Mouse (Mus musculus) central nervous system, embryonic 11.5 days (tissue): Measurements from ENCODE around the gene Kpnb1. TPM values are rescaled to one million over a fixed set of nuclear protein-coding genes. Genes with fewer than 3 reads are reported as not detected.

Source experiments
- polyA plus RNA-seq: library from polyadenylated mRNA; depleted of rRNA; stranded (reverse); fragments of >200 nt; gene quantifications from 2 replicates; pipeline ENCODE4 v1.2.3, GENCODE M21; 2012; rRNA removed

Kpnb1 gene
- 237 and 490 TPM in 2 replicates for polyA plus RNA-seq

DNA sequence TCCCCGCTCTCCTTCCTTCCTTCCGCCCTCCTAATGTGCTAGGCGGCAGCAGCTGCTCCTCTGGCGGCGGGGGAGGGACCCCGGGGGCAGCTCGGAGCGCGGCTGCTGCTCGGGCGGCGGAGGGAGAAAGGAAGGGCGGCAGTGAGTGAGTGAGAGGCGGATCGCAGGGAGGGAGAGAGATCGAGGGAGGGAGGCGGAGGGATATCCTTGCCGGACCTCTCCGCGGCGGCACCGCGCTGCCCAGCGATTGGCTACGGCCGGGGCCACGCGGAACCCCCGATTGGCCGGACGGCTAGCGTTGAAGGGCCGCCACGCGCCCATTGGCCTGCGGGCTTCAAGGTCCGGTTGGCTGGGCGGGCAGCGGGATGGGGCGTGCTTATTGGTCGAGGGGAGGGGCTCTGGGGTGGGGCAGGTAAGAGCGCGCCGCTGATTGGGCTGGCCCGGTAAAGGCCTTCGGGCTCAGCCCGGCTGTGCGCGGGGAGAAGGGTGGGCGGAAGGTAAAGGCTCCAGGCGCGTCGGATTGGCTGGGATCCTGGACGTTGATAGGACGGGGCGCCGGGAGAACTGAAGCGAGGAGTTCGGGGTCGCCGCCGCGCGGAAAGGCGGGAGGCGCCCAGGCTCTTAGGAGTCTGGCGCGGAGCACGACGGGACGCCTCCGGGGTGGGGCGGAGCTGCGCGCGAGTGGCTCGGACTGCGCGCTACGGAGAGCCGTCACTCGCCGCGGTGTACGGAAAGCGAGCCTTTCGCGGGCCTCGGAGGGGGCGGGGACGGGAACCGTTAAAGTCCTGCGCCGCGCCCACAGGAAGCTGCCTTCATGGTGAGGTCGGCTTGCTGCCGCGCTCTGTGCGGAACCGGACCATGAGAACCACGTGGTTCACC lies at the start of gene Kpnb1:
Gene Kpnb1 (minus strand): TSS at position 118 of the 879 bp plus-strand sequence.

DNA sequence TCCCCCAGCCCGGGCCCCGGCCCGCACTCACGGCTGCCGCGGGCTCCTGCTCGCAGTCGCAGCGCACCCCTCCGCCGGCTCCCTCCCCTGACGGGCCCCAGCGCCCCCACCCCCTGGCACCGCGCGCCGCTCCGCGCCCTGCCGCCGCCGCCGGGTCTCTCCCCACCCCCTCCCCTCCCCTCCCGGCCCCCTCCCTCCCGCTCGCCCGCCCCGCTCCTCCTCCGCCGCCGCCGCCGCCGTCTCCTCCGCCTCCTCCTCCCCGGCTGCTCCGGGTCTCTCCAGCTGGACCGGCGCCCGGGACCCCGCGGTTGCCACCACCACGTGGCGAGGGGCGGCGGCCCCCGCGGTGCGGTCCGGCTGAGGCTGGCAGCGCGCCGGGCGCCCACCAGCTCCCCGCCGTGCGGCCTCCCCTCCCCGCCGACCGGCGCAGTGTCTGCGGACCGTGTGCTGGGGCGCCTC lies 36.3 kb downstream of the Kpnb1 start, which contains the start of gene Tbkbp1:
Gene Tbkbp1 (minus strand): TSS at position 153 of the 459 bp plus-strand sequence.

DNA sequence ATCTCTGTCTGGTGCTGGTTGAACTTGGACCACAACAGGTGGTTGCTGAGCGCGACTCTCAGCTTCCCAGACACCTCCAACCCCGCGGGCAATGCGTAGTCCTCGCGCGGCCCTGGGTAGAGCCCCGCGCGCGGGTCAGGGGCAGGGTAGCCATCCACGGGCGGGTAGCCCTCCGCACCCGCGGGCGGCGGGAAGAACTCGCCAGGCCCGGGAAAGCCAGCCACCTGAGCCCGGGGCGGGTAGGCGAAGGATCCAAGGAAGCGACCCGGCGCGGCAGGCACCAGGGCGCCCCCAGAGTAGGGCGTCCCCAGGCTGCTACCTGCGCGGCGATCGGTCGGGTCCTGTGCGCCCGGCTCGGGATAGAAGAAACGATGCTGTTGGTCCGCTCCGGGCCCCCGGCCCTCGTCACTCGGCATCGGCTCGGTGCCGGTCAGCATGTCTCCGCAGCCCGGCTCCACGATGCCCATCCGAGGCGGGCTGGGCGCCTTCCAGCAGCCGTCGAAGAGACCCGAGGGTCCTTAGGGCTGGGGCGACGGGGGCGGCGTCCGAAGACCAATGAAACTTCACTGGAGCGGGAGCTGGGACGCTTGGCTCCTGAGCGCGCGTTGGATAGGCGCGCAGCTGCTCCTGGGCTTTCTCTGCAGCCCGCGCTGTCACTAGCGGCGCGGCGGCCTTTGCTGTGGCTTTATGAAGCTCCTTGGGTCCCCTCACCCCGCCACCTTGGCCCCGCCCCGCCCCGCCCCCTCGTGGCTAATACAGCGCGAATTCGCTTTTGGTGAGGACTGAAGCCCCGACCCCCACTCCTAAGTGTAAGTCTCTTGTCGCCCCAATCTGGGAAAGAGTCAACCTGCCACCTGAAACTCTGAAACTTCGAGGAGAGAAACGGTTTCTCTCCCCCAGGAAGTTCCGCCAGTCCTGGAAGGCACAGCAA lies 72.7 kb downstream of the Kpnb1 start, which contains the start of gene Tbx21:
Gene Tbx21 (minus strand): TSS at position 661 of the 931 bp plus-strand sequence.

Other genes starting within 250 kb of the Kpnb1 start
- 22.7 and 26.6 TPM in 2 replicates for gene Pnpo, start 243.9 kb downstream of the Kpnb1 start, polyA plus RNA-seq
- gene Sp2, start 204.9 kb downstream of the Kpnb1 start, polyA plus RNA-seq, result 12.3 and 17.8 TPM in 2 replicates
- 0.38 and 0.94 TPM in 2 replicates for gene Sp6, start 174.5 kb downstream of the Kpnb1 start, polyA plus RNA-seq
- 20.1 and 29.7 TPM in 2 replicates for gene Scrn2, start 157.9 kb downstream of the Kpnb1 start, polyA plus RNA-seq
- gene Lrrc46, start 146.5 kb downstream of the Kpnb1 start, polyA plus RNA-seq, result 1.6 and 1.9 TPM in 2 replicates
- gene Mrpl10, start 146.3 kb downstream of the Kpnb1 start, polyA plus RNA-seq, result 44.7 and 64.8 TPM in 2 replicates
- 9.1 and 10.4 TPM in 2 replicates for gene Osbpl7, start 137.3 kb downstream of the Kpnb1 start, polyA plus RNA-seq
- gene Tbx21, start 72.5 kb downstream of the Kpnb1 start, polyA plus RNA-seq, result 0.04 and 0.16 TPM in 2 replicates
- 27.4 and 27.7 TPM in 2 replicates for gene Tbkbp1, start 36.4 kb downstream of the Kpnb1 start, polyA plus RNA-seq
- 81.0 and 102 TPM in 2 replicates for gene Npepps, start 92.8 kb upstream of the Kpnb1 start, polyA plus RNA-seq
- gene Mrpl45, start 127.8 kb upstream of the Kpnb1 start, polyA plus RNA-seq, result 31.7 and 35.2 TPM in 2 replicates
- gene Gpr179, start 164.2 kb upstream of the Kpnb1 start, polyA plus RNA-seq, result 0.09 and 0.10 TPM in 2 replicates
- 19.8 and 23.3 TPM in 2 replicates for gene Socs7, start 174.7 kb upstream of the Kpnb1 start, polyA plus RNA-seq
- 14.1 and 16.5 TPM in 2 replicates for gene Arhgap23, start 227.7 kb upstream of the Kpnb1 start, polyA plus RNA-seq